Mouse (Mus musculus): ENCODE data around the gene Stag2. TPM values are rescaled to one million over a fixed set of nuclear protein-coding genes. Genes with fewer than 3 reads are reported as not detected.

Stag2 gene
- 44.8 and 72.3 TPM in 2 replicates for polyA plus RNA-seq (2014; fragmentation: Nextera tagmentation; extraction: Ambion mirVana)

DNA sequence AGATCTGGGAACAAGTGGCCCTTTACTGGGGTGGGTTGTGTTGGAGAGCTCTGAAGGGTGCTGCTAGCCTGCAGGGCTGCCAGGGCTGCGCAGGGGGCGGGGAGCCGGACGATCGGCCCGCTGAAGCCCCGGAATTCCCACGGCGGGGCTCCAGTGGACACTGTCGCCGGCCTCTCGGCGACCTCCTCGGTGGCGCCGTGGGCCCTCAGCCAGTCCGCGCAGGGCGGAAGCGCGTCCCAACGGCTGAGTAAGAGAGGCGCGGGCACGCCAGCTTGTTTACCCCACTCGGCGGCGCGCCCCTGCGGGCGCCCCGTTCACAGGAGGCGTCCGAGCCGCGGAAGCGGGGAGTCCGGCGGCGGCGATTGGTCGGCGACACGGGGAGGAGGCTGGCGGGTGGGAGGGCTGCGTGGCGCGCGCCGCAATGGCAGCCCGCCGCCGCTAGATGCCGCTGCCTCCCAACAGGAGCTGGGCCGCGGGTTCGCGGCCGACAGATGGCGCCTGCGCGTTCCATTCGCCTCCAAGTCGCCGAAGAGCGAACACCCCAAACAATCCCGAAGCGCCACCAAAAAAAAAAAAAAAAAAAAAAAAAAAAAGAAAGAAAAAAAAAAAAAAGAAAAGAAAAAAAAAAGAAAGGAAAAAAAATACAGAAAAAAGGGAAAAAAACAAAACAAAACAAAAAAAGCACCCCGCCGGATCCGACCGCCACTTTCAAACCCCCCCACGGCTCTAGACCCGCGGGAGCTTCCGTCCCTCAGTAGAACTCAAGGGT is at the start of gene Stag2:
Stag2 (plus strand) TSS at position 530 of the 769 bp plus-strand sequence.
- Histone ChIP-seq H3K4me1 (ENCODE audit: control insufficient read depth, insufficient read depth, low read length) (no peaks in the 10 kb centered on the region), H3K9me3 (ENCODE audit: control insufficient read depth, low read length) (no peaks in the 10 kb centered on the region), H3K36me3 (ENCODE audit: control insufficient read depth, insufficient read depth, low read length) (no peaks in the 10 kb centered on the region), H3K4me3 (ENCODE audit: low read length) (peak within 1 kb of the TSS; percentile 65), H3K9ac (ENCODE audit: low read depth, low read length) (peak within 1 kb of the TSS; percentile 96), H3K4me2 (replicated peaks; ENCODE audit: low read depth, low read length) (peak within 1 kb of the TSS; percentile 44), H3K27ac (ENCODE audit: low read depth, low read length) (peak within 1 kb of the TSS; percentile 99), H3K27me3 (ENCODE audit: control insufficient read depth, insufficient read depth, low read length) (no peaks in the 10 kb centered on the region)
- peak; percentile 81 for ATAC-seq (ENCODE audit: low FRiP score, low TSS enrichment)
- 18% methylated on average over 68 of the region's 76 CpGs for WGBS

DNA sequence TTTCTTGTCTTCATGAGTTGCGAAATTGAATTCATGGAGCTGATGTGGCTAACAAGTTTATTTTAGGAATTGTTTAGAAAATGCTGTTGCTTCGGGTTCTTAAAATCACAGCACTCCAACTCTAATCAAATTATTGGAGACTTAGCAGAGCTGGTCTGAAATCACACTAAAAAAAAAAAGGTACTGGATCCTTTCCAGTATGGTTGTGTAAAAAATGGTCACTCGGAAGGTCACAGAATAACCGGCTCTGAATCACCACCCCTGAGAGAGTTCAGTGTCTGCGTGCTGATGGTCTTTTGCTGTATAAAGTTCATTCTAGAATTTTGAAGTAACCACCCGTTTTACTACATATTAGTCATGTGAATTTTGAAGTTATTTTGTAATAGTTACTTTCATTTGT is 42.0 kb upstream of the Stag2 start:
- Histone ChIP-seq H3K4me2 (replicated peaks; ENCODE audit: low read depth, low read length) (no peak overlapping the region), H3K9ac (ENCODE audit: low read depth, low read length) (no peak overlapping the region), H3K4me3 (ENCODE audit: low read length) (no peak overlapping the region), H3K27ac (ENCODE audit: low read depth, low read length) (no peak overlapping the region), H3K4me1 (ENCODE audit: control insufficient read depth, insufficient read depth, low read length) (no peaks in the 10 kb centered on the region), H3K36me3 (ENCODE audit: control insufficient read depth, insufficient read depth, low read length) (peaks cover 17% of the 10 kb centered on the region; the same call in 1 of the 2 replicates), H3K9me3 (ENCODE audit: control insufficient read depth, low read length) (no peaks in the 10 kb centered on the region), H3K27me3 (ENCODE audit: control insufficient read depth, insufficient read depth, low read length) (no peaks in the 10 kb centered on the region)
- WGBS: 93% methylated on average over 6 of the region's 6 CpGs
- ATAC-seq (ENCODE audit: low FRiP score, low TSS enrichment): no peak

DNA sequence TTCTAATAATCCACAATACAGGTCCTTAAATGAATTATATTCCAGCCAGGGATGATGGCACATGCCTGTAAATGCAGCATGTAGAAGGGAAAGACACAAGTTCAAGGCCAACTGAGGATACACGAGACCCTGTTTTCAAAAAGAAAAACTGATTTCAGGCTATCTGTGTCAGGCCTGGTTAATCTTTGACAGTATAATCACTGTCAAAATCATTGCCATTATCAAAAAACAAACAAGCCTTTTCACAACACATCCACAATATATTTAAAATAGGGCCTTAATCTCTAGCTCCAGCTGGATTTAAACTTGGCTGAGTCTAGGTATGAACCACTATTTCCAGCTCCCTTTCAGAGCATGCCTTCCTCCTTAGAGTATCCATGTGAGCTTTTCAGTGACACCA is 38.5 kb upstream of the Stag2 start:
- Histone ChIP-seq H3K9me3 (ENCODE audit: control insufficient read depth, low read length) (no peaks in the 10 kb centered on the region), H3K4me2 (replicated peaks; ENCODE audit: low read depth, low read length) (no peak overlapping the region), H3K36me3 (ENCODE audit: control insufficient read depth, insufficient read depth, low read length) (peaks cover 10% of the 10 kb centered on the region; the same call in 1 of the 2 replicates), H3K27me3 (ENCODE audit: control insufficient read depth, insufficient read depth, low read length) (no peaks in the 10 kb centered on the region), H3K27ac (ENCODE audit: low read depth, low read length) (no peak overlapping the region), H3K4me3 (ENCODE audit: low read length) (no peak overlapping the region), H3K9ac (ENCODE audit: low read depth, low read length) (no peak overlapping the region), H3K4me1 (ENCODE audit: control insufficient read depth, insufficient read depth, low read length) (no peaks in the 10 kb centered on the region)
- no peak for ATAC-seq (ENCODE audit: low FRiP score, low TSS enrichment)
- WGBS: 69% methylated on average over 1 of the region's 1 CpGs

DNA sequence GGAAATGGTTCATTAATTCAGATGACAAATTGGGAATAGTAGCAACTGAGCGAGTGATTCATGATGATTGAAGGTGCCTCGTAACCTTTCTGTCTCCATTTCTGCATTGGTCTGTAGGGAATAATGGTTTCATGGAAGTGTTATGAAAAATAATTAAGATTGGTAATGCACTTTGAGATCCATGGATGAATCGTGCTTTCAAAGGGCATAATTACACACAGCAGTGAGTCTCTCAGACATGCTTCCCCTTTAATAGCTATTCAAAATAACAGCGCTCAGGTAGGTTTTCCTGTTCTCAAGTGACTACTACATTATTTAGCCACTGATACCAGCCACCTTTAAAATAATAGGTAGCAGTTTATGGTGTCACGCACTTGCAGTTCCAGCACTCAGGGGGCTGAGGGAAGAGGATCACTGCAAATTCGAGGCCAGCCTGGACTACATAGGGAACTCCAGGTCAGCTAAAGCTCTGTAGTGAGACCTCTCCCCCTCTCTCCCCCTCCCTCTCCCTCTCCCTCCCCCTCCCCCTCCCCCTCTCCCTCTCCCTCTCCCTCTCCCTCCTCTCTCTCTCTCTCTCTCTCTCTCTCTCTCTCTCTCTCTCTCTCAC is 29.6 kb upstream of the Stag2 start:
- WGBS: 82% methylated on average over 6 of the region's 6 CpGs
- Histone ChIP-seq H3K9ac (ENCODE audit: low read depth, low read length) (no peak overlapping the region), H3K4me3 (ENCODE audit: low read length) (no peak overlapping the region), H3K36me3 (ENCODE audit: control insufficient read depth, insufficient read depth, low read length) (no peaks in the 10 kb centered on the region), H3K4me2 (replicated peaks; ENCODE audit: low read depth, low read length) (no peak overlapping the region), H3K4me1 (ENCODE audit: control insufficient read depth, insufficient read depth, low read length) (no peaks in the 10 kb centered on the region), H3K27me3 (ENCODE audit: control insufficient read depth, insufficient read depth, low read length) (no peaks in the 10 kb centered on the region), H3K27ac (ENCODE audit: low read depth, low read length) (no peak overlapping the region), H3K9me3 (ENCODE audit: control insufficient read depth, low read length) (no peaks in the 10 kb centered on the region)
- no peak for ATAC-seq (ENCODE audit: low FRiP score, low TSS enrichment)

DNA sequence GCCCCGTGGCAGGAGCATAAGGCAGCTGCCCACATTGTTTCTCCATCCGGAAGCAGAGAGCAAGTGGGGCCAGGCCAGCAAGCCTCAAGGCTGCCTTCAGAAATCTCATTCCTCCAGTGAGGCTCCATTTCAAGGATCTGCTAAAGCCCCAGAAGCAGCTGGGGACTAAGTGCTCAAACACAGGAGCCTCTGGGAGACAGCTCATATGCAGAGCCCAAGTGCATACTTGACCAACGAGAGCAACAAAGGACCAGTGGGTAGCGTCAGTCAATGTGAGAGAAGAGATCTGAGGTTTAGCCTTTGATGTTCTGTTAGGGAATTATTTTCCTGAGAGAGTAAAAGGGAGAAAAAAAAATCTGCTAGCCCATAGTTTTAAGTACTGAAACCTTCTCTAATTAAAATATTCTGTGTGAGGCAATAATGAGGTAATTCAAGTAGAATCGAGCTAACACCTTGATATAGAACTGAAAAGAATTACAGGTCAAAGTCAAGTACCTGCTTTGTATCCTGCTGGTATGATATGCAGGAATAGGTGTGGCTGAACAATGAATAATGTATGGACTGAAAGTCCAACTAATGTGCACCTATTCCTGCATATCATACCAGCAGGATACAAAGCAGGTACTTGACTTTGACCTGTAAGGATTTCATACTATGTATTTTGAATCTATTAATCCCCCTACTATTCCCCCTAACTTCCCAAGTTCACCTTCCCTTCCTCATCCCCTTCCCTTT is 24.0 kb upstream of the Stag2 start:
- no peaks in the 10 kb centered on the region for H3K9me3 ChIP-seq (ENCODE audit: control insufficient read depth, low read length)
- H3K4me2 ChIP-seq (replicated peaks; ENCODE audit: low read depth, low read length): no peak overlapping the region
- H3K4me3 ChIP-seq (ENCODE audit: low read length): no peak overlapping the region
- no peak overlapping the region for H3K27ac ChIP-seq (ENCODE audit: low read depth, low read length)
- no peaks in the 10 kb centered on the region for H3K27me3 ChIP-seq (ENCODE audit: control insufficient read depth, insufficient read depth, low read length)
- H3K4me1 ChIP-seq (ENCODE audit: control insufficient read depth, insufficient read depth, low read length): no peaks in the 10 kb centered on the region
- ATAC-seq (ENCODE audit: low FRiP score, low TSS enrichment): no peak
- 78% methylated on average over 5 of the region's 5 CpGs for WGBS
- no peaks in the 10 kb centered on the region for H3K36me3 ChIP-seq (ENCODE audit: control insufficient read depth, insufficient read depth, low read length)
- no peak overlapping the region for H3K9ac ChIP-seq (ENCODE audit: low read depth, low read length)

DNA sequence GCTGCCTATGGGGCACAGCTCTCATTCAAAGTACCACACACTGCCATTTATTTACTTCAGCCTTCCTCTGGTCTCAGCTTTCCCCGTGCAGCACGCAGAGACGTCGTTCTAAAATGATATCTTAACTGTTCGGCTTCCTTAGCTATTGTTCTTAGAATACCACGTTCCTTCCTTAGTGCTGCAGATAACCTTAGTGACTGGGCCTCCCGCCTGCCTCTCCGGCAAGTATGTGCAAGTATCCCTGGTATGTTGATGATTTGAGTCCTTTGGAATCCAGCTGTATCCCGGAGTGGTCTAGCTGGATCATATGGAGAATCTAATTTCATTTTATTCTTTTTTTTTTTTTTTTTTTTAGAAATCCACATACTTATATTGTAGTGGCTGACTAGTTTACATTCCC is 9.2 kb upstream of the Stag2 start:
- ATAC-seq (ENCODE audit: low FRiP score, low TSS enrichment): no peak
- Histone ChIP-seq H3K4me2 (replicated peaks; ENCODE audit: low read depth, low read length) (no peak overlapping the region), H3K9ac (ENCODE audit: low read depth, low read length) (no peak overlapping the region), H3K36me3 (ENCODE audit: control insufficient read depth, insufficient read depth, low read length) (no peaks in the 10 kb centered on the region), H3K27me3 (ENCODE audit: control insufficient read depth, insufficient read depth, low read length) (no peaks in the 10 kb centered on the region), H3K9me3 (ENCODE audit: control insufficient read depth, low read length) (no peaks in the 10 kb centered on the region), H3K4me3 (ENCODE audit: low read length) (no peak overlapping the region), H3K27ac (ENCODE audit: low read depth, low read length) (no peak overlapping the region), H3K4me1 (ENCODE audit: control insufficient read depth, insufficient read depth, low read length) (no peaks in the 10 kb centered on the region)
- 57% methylated on average over 9 of the region's 9 CpGs for WGBS

DNA sequence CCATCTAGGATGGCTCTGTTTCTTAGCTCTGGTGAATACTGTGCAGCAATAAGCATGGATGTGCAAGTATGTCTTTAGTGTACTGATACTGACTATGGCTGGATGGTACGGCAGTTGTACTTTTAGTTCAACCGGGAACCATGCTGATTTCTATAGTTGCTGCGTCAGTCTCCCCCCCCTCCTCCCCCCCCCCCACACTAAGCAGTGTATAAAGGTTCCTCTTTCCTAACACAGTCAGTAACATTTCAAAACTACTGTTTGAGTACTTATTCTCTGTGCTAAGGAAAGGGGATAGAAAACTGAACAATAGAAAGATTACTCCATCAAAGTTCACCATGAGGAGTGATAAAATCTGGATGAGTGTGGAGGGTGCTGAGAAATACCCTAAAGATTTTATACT is 6.5 kb upstream of the Stag2 start:
- Histone ChIP-seq H3K36me3 (ENCODE audit: control insufficient read depth, insufficient read depth, low read length) (no peaks in the 10 kb centered on the region), H3K27me3 (ENCODE audit: control insufficient read depth, insufficient read depth, low read length) (no peaks in the 10 kb centered on the region), H3K9me3 (ENCODE audit: control insufficient read depth, low read length) (no peaks in the 10 kb centered on the region), H3K4me1 (ENCODE audit: control insufficient read depth, insufficient read depth, low read length) (no peaks in the 10 kb centered on the region), H3K4me3 (ENCODE audit: low read length) (no peak overlapping the region), H3K27ac (ENCODE audit: low read depth, low read length) (no peak overlapping the region), H3K4me2 (replicated peaks; ENCODE audit: low read depth, low read length) (no peak overlapping the region), H3K9ac (ENCODE audit: low read depth, low read length) (no peak overlapping the region)
- WGBS: 89% methylated on average over 3 of the region's 3 CpGs
- no peak for ATAC-seq (ENCODE audit: low FRiP score, low TSS enrichment)

DNA sequence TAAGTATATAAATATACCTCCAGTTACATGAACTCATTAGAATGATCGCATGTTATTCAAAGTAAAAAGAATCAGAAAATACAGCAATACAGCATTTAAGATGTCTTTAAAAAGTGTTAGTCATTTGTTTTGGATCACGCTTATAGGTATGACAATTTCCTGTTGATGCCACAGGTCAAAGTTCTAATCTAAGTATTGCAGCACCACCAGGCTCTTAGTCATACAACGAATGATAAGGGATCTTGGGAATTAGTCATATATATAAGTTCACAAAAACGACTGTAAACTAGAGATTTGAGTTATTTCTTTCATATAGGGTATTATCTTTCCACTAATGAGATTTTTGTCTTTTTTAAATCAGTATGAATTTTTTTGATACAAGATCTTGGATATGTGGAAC is 5.1 kb upstream of the Stag2 start:
- 77% methylated on average over 4 of the region's 4 CpGs for WGBS
- Histone ChIP-seq H3K36me3 (ENCODE audit: control insufficient read depth, insufficient read depth, low read length) (no peaks in the 10 kb centered on the region), H3K27me3 (ENCODE audit: control insufficient read depth, insufficient read depth, low read length) (no peaks in the 10 kb centered on the region), H3K4me2 (replicated peaks; ENCODE audit: low read depth, low read length) (no peak overlapping the region), H3K9me3 (ENCODE audit: control insufficient read depth, low read length) (no peaks in the 10 kb centered on the region), H3K4me1 (ENCODE audit: control insufficient read depth, insufficient read depth, low read length) (no peaks in the 10 kb centered on the region), H3K9ac (ENCODE audit: low read depth, low read length) (no peak overlapping the region), H3K4me3 (ENCODE audit: low read length) (no peak overlapping the region), H3K27ac (ENCODE audit: low read depth, low read length) (no peak overlapping the region)
- no peak for ATAC-seq (ENCODE audit: low FRiP score, low TSS enrichment)

DNA sequence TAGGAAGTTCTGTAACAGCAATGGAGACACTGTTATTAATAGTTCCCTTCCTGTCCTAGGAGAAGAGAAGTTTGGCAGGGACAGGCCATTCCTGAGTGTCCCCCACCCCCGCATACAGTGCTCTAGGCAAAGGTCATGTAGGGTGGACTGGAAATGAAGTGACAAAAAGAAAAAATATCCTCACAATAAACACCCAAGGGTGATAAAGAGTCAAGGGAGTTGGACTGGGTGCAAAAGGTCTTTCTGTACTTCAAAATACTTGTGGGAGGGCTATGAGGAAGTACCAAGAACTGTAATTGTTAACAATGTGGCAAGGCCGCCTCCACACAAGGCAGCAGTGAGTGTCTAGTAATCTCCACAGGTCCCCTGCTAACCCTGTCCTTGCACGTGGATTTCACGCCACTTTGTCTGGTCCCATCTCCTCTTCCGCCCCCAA is 1.1 kb upstream of the Stag2 start:
- Histone ChIP-seq H3K4me3 (ENCODE audit: low read length) (no peak overlapping the region), H3K27me3 (ENCODE audit: control insufficient read depth, insufficient read depth, low read length) (no peaks in the 10 kb centered on the region), H3K4me2 (replicated peaks; ENCODE audit: low read depth, low read length) (peak overlapping the region; percentile 31; the same call in 1 of the 2 replicates), H3K9me3 (ENCODE audit: control insufficient read depth, low read length) (no peaks in the 10 kb centered on the region), H3K36me3 (ENCODE audit: control insufficient read depth, insufficient read depth, low read length) (no peaks in the 10 kb centered on the region), H3K9ac (ENCODE audit: low read depth, low read length) (no peak overlapping the region), H3K4me1 (ENCODE audit: control insufficient read depth, insufficient read depth, low read length) (no peaks in the 10 kb centered on the region), H3K27ac (ENCODE audit: low read depth, low read length) (peak overlapping the region; percentile 84; the same call in 1 of the 2 replicates)
- ATAC-seq (ENCODE audit: low FRiP score, low TSS enrichment): no peak
- 49% methylated on average over 5 of the region's 5 CpGs for WGBS
